Mouse (Mus musculus) monocyte, adult 2 months (primary cell): ENCODE data around the gene Epha4.
A peak's percentile ranks its signal among the peaks of the same experiment; 100 is the strongest.

Experiments
- DNase-seq, 2 experiments: peaks; one replicate each; pipeline ENCODE4 v3.0.0; 2022; ENCODE audit warnings: low spot score in 2 of 2, low read depth in 1 of 2

Epha4 gene

GRCm38 (mm10) chr1:77447061-77447614 is 67.8 kb downstream of the Epha4 start:
- no peak for DNase-seq

GRCm38 (mm10) chr1:77446438-77446837 is 68.5 kb downstream of the Epha4 start:
- no peak for DNase-seq

GRCm38 (mm10) chr1:77444648-77445047 is 70.2 kb downstream of the Epha4 start:
- DNase-seq, result no peak

GRCm38 (mm10) chr1:77441987-77442386 is 72.9 kb downstream of the Epha4 start:
- DNase-seq, result peak in 1 of 2 experiments; percentile 5

DNA sequence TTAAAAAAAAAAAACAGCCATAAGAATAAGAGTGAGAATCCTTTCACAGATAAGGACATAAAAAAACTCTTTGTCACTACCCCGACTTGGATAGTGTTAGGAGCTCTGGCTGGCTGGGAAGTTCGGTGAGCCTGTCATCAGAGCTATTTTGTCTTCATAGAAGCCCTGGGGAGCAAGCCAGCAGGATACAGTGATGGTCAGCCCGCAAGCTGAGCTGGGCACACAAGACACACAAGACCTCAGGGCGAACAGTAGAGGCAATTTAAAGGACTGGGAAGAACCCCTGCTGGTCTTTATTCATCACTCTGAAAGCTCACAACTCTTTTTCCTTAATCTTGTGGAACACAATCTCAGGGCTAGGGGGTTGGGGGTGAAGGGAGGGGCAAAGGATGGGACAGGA is 73.5 kb downstream of the Epha4 start:
- no peak for DNase-seq

DNA sequence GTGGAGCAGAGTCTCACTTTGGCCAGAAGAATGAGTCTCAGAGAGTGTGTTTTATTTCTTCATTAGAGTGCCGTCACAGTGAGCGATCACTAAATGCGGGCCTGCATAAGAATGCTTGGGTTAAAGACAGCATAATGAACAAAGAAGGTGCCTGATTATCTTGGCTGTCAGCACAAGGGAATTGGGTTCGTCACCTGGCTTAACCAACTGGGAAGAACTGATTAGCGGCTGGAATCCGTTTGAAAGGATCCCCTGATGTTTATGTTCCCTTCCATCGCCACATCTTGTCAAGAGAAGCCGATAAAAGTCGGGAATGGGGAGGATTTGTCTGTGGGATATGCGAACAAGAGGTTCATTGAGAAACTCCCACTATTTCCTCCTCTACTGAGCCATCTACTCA is 74.4 kb downstream of the Epha4 start:
- no peak for DNase-seq

GRCm38 (mm10) chr1:77439383-77440074 is 75.4 kb downstream of the Epha4 start:
- DNase-seq, result no peak

- DNase-seq, result no peak
Measured at GRCm38 (mm10) chr1:77438639-77439038, 76.2 kb downstream of the Epha4 start.

DNA sequence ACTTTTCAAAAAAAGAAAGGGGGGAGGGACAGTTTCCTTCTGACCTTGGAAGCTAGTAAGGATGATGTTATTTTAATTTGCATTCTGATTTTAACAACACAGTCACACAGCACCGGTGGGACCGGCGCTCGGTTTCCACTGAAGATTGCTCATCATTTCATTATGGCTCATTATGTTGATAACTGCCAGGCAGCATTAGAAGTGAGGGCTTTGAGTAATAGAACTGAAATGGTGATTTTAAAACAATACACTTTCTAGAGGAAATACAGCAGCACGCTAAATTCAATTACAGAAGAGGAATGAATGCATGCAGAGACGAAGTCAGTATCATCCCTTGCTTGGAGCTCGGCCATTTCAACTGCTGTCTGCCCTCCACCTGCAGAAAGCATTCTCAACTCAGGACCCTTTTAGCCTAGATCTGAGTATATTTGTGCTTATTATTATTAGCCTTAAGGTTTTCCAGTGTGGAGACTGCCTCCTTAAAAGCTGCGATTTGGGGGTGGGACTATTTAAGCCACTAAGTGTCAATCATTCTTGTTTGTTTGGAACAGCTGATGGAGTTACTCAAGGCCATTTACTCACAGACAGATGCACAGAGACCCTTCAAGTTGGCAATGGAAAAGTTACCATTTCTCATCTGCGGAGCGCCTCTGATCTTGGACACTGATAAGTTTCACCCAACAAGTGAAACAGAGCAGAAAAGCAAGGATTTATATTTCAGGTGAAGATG is 76.8 kb downstream of the Epha4 start:
- no peak for DNase-seq

DNA sequence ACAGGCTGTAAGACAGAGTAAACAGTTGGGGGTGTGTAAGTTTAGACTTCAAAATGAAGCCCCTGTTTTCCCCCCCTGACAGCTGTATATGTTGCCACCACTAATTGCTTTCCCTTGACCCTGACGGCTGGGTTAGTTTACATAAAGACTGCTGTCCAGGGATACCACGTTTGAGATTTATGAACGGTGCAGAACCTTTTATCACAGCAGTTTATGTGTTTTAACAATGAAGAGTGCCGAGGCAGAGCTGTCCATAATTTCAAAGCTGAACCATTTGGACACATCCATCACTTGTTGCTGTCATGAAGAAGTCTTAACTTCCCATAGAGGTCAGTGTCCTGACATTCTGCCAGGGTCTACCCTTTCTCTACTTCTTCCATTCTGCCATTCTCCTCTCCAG is 79.8 kb downstream of the Epha4 start:
- DNase-seq, result no peak

- no peak for DNase-seq
Measured at GRCm38 (mm10) chr1:77433148-77433547, 81.7 kb downstream of the Epha4 start.

- DNase-seq, result no peak
Measured at GRCm38 (mm10) chr1:77432489-77432888, 82.4 kb downstream of the Epha4 start.

DNA sequence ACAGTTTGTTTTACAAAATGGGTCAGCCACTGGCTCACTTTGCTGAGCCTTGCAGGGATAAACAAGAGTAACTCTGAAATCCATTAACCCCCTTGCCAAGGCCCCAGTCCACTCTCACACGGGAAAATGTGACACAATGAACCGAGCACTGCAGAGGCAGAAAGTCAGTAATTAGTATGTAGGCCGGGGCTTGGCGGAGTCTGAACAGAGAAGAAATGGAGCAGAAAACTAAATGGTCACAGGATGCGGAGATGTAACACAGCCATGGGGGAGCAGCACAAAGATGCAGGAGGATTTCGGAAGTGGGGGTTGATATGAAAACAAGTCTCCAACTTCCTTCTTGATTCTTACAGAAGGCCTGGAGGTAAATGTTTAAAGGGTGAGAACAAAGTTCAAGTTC is 85.7 kb downstream of the Epha4 start:
- no peak for DNase-seq

- no peak for DNase-seq
Measured at GRCm38 (mm10) chr1:77426956-77427355, 87.9 kb downstream of the Epha4 start.

- no peak for DNase-seq
Measured at GRCm38 (mm10) chr1:77425171-77425570, 89.7 kb downstream of the Epha4 start.

DNA sequence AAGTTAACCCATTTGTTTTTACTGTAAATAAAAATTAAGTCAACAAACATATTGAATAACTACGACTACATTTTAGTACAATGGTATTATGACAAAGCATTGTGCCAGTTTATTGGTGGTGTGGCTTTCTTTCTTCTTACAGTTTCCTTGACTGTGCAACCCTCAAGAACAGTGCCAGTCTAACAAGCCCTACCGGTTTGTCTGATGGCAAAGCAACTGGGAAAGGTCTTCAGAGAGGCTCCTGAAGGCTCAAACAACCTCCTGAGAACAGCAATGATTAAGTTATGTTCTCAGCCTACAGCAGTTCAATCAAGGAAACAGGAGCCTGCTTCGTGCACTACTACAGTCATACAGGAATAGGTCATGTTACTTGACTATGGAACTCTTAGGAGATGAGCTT is 93.8 kb downstream of the Epha4 start:
- no peak for DNase-seq

GRCm38 (mm10) chr1:77420348-77420747 is 94.5 kb downstream of the Epha4 start:
- no peak for DNase-seq

DNA sequence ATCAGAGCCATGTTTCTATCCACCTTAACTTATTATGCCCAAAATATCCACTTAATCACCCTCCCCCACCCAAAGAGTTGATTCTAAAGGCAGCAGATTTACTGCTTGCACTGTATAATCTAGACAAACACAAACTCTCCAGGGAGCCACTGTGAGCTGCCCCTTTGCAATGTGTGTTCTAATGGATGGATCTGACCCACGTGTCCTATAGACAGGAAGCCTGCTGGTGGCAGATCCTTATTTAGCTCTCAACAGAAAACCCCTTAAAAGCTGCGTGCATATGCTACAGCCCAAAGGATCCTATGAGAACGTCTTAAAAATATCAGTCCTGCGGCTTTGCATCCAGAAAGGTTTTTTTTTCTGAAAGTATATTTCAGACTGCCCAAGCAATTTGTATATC is 98.0 kb downstream of the Epha4 start:
- no peak for DNase-seq

- DNase-seq, result no peak
Measured at GRCm38 (mm10) chr1:77412871-77413669, 101.8 kb downstream of the Epha4 start.

DNA sequence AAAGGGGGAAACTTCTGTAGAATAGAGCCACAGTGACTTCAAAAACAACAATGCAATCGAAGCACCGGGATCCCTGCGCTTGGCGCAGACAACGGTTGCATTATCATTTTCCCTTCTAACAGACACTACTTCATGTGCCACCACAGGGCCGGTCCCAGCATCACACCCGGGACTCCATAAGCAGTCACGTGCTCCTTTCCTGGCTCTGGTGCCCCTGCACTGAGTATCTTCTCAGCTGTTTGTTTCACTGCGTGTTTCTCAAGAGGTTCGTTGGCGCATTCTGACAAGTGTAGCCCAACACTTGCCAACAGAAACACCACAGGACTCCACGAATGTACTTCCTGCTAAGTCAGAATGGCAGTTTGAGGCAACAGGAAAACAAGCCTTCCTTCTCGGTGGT is 102.6 kb downstream of the Epha4 start:
- DNase-seq, result no peak

DNA sequence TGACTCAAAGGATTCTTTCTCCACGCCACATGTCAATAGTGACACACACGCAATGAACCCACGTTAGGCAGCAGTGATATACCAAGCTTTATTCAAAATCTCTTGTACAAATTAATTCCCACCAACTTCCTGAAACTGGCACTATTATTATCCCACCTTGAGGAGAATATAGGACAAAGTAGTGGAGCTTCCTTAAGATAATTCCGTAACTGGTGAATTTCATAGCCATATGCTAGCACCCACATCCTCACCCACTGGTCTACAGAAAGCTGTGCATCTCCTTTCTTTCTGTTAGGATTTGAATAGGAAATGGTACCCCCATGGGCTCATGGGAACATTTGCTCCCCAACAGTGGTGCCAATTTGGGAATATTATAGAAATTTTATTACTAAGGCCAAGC is 103.7 kb downstream of the Epha4 start:
- DNase-seq, result no peak

- no peak for DNase-seq
Measured at GRCm38 (mm10) chr1:77410716-77411115, 104.2 kb downstream of the Epha4 start.
